Mouse (Mus musculus): ENCODE measurements at regions not wholly inside any gene's neighbourhood (a gene's known extent, or its start where the extent isn't known, plus 50 kb on each side); places are given as distances from the start of the nearest gene placed in this dataset.
"Not testable (repeated sequence)": the region's sequence is repeated elsewhere in the genome, so short reads cannot be mapped to it uniquely, and the experiment has no call there.

- no peak for DNase-seq (ENCODE audit: low spot score in 2 of 2)
These were observed 104.2 kb downstream of the Gm5426 start for GRCm38 (mm10) chr10:96240591-96240990.

- no peak for DNase-seq (ENCODE audit: low spot score in 2 of 2)
These were observed 117.3 kb downstream of the Gm5426 start for GRCm38 (mm10) chr10:96253671-96254070.

- no peak for DNase-seq (ENCODE audit: low spot score in 2 of 2)
These were observed 118.0 kb downstream of the Gm5426 start for GRCm38 (mm10) chr10:96254250-96254862.

- no peak for DNase-seq (ENCODE audit: low spot score in 2 of 2)
These were observed 121.5 kb downstream of the Gm5426 start for GRCm38 (mm10) chr10:96257935-96258334.

- DNase-seq (ENCODE audit: low spot score in 2 of 2): no peak
These were observed 122.8 kb downstream of the Gm5426 start for GRCm38 (mm10) chr10:96259242-96259641.

GRCm38 (mm10) chr10:96259648-96260047, 123.2 kb downstream of the Gm5426 start:
- no peak for DNase-seq (ENCODE audit: low spot score in 2 of 2)

- DNase-seq (ENCODE audit: low spot score in 2 of 2): peak in 1 of 2 experiments; percentile 3
These were observed 127.1 kb downstream of the Gm5426 start for GRCm38 (mm10) chr10:96263544-96263943.

- no peak for DNase-seq (ENCODE audit: low spot score in 2 of 2)
These were observed 128.0 kb downstream of the Gm5426 start for GRCm38 (mm10) chr10:96264433-96264832.

- DNase-seq (ENCODE audit: low spot score in 2 of 2): peak in 1 of 2 experiments; percentile 26
These were observed 128.5 kb downstream of the Gm5426 start for GRCm38 (mm10) chr10:96264866-96265265.

GRCm38 (mm10) chr10:96266100-96266735, 129.8 kb downstream of the Gm5426 start:
- no peak for DNase-seq (ENCODE audit: low spot score in 2 of 2)

GRCm38 (mm10) chr10:96267603-96268002, 131.2 kb downstream of the Gm5426 start:
- DNase-seq (ENCODE audit: low spot score in 2 of 2): no peak

- no peak for DNase-seq (ENCODE audit: low spot score in 2 of 2)
These were observed 137.4 kb downstream of the Gm5426 start for GRCm38 (mm10) chr10:96273607-96274365.

- DNase-seq (ENCODE audit: low spot score in 2 of 2): no peak
These were observed 143.7 kb downstream of the Gm5426 start for GRCm38 (mm10) chr10:96280149-96280548.

- DNase-seq (ENCODE audit: low spot score in 2 of 2): no peak
These were observed 149.1 kb downstream of the Gm5426 start for GRCm38 (mm10) chr10:96285407-96286093.

- DNase-seq (ENCODE audit: low spot score in 2 of 2): no peak
These were observed 149.7 kb downstream of the Gm5426 start for GRCm38 (mm10) chr10:96286094-96286485.

GRCm38 (mm10) chr10:96289005-96289404, 152.6 kb downstream of the Gm5426 start:
- not testable (repeated sequence) for DNase-seq (ENCODE audit: low spot score in 2 of 2)

- DNase-seq (ENCODE audit: low spot score in 2 of 2): no peak
These were observed 157.2 kb downstream of the Gm5426 start for GRCm38 (mm10) chr10:96293622-96294021.

GRCm38 (mm10) chr10:96294666-96295065, 158.3 kb downstream of the Gm5426 start:
- DNase-seq (ENCODE audit: low spot score in 2 of 2): no peak

- DNase-seq (ENCODE audit: low spot score in 2 of 2): no peak
These were observed 161.3 kb downstream of the Gm5426 start for GRCm38 (mm10) chr10:96297658-96298057.

- no peak for DNase-seq (ENCODE audit: low spot score in 2 of 2)
These were observed 162.2 kb downstream of the Gm5426 start for GRCm38 (mm10) chr10:96298566-96298965.

GRCm38 (mm10) chr10:96305701-96306100, 169.3 kb downstream of the Gm5426 start:
- no peak for DNase-seq (ENCODE audit: low spot score in 2 of 2)

Measured in layer of hippocampus, postnatal 10 days (tissue).